Mouse (Mus musculus) spleen, adult 12 weeks (tissue): ENCODE measurements around the gene Kif19a.

Experiments
- DNase-seq: peaks from one replicate; pipeline ENCODE4 v3.0.0; 2022; ENCODE audit warnings: low spot score

The Kif19a gene

GRCm38 (mm10) chr11:114764820-114765818 lies at the start of gene Kif19a:
Gene Kif19a (plus strand): TSS chr11:114765388.
- no peak for DNase-seq

DNA sequence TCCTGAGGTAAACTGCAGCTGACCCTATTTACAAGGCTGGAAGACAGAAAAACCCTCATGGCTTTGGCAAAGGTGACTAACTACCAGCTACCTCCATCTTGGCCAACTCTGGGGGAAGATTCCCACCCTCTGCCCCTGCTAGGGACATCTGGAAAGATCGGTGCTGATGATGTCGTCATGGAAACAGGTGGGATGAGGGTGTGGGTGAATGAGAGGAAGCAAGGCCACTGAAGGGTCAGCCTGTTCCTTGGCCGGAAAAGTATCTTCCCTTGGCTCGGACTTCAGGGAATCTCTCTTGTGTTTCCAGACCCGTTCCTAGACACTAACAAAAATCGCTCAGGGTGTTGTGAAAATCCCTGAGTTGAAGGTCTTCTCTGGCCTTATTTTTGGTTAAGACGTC lies 49.7 kb upstream of the Kif19a start:
- no peak for DNase-seq

DNA sequence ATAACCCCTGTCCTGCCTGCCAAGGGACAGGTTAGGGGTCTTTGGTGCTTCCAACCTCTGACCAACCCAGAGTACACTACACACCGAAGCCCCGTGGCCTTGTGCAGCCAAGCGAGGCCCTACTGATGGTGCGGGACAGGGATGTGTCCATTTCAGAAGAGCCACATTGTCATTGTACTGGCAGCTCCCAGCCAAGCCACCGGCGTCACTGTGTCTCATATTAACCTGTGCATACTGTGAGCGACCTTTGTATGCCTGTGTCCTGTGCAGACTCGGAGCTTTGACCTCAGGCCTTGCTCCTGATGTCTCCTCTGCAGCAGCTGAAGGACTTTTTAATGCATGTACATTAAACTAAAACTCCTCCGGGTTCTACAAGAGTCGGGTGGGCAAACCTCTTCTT lies 44.7 kb upstream of the Kif19a start:
- DNase-seq, result no peak

- no peak for DNase-seq
Observed at GRCm38 (mm10) chr11:114722438-114722837, 42.8 kb upstream of the Kif19a start.

DNA sequence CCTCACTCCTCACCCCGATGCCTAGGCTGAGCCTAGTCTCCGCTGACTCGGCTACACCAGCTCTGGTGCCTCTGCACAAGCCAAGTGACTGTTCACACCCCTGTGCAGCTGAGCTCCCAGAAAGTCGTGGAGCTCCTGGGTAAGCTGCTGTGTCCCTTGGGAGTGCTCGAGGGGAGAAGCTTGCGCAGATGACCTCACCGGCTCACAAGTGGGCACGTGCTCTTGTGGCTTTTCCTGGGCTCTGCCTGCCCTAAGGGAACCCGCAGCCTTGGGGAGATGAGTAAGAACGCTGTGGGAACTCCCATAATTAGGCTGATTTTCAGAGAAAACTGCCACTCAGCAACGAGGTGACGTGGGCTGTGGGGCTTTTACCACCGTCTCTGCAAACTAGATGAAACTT lies 42.2 kb upstream of the Kif19a start:
- no peak for DNase-seq

DNA sequence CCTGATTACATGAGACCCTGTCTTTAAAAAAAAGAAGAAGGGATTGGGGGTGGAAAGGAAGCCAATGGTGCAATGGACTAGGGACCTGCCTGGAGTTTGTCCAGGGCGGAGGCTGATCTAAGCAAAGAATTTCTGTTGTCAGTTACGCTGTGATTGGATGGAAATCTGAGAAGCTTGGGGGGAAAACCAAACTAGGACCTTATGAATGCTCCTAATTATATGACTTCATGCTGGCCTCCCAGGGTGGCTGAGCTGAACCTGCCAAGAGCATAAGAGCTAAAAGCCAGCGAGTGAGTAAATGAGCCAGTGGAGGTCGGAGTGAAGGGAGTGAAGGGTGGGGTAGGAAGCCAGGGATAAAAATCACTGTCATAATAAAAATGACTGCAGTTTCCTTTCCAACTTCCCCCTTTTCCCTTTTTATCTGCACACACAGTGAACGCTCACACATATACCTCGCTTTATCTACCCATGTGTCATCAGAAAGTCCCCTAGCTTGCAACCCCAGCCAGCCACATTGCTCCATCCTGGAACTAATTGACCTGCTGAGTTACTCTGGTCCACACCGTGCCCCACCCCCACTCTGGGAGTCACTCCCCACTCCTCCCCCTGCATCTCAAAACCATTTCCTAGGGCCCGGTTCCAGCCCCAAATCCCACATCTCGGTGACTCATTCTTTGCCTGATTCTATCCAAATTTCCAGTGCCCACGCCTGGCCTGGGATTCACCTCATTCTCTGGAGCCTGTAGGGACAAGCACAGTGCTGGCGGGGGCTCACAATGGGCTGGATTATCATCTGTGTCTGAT lies 40.2 kb upstream of the Kif19a start:
- no peak for DNase-seq

- DNase-seq, result no peak
Observed at GRCm38 (mm10) chr11:114726965-114727825, 38.0 kb upstream of the Kif19a start, which contains the start of gene Dnaic2. Gene Dnaic2 (plus strand): TSS chr11:114727408.

GRCm38 (mm10) chr11:114727826-114728186 lies 37.4 kb upstream of the Kif19a start:
- DNase-seq, result no peak

DNA sequence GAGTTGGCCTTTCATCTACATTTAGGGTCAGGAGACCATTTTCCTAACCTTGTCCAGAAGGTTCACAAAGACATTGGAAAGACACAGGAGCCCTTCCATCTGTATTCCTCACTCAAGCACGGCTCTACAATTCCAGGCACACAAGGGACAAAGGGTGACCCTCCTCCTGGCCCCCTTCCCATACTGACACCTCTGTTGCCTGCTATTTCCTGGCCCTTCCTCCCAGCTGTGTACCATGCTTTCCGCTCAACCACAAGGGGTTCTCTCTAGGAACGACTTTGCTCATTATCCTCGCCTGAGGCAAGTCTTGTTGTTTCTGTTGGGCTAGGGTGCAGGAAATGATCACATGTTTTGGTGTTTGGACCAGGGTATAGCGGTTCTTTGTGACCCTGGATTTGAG lies 36.9 kb upstream of the Kif19a start:
- no peak for DNase-seq

- no peak for DNase-seq
Observed at GRCm38 (mm10) chr11:114729832-114730363, 35.3 kb upstream of the Kif19a start.

GRCm38 (mm10) chr11:114731711-114732110 lies 33.5 kb upstream of the Kif19a start:
- DNase-seq, result no peak

DNA sequence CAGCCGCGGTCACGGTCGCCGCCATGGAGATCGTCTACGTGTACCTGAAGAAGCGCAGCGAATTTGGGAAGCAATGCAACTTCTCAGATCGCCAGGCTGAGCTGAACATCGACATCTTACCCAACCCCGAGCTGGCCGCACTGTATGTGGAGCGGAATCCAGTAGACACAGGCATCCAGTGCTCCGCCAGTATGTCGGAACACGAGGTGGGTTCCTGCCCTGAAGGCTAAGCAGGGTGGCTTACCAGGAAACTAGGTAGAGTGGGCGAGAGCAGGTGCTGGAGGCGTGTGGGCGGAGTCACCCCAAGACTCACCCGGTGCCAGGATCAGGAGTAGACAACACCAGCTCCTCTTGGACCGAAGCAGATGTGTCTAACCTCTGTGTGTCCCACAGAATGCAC lies 32.3 kb upstream of the Kif19a start:
- DNase-seq, result no peak

DNA sequence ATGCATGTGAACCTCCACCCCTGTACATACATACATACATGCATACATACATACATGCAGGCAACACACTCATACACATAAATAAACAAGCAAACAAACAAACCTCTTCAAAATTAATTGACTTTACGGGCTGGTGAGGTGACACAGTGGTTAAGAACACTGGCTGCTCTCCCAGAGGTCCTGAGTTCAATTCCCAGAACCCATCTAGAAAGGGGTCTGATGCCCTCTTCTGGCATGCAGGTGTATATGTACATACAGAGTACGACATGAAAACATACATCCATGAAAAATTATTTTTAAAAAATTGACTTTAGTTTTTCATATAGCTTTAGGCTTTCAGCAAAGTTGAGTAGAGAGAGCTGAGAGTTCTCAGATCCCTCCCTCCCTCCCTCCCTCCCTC lies 29.1 kb upstream of the Kif19a start:
- DNase-seq, result no peak

DNA sequence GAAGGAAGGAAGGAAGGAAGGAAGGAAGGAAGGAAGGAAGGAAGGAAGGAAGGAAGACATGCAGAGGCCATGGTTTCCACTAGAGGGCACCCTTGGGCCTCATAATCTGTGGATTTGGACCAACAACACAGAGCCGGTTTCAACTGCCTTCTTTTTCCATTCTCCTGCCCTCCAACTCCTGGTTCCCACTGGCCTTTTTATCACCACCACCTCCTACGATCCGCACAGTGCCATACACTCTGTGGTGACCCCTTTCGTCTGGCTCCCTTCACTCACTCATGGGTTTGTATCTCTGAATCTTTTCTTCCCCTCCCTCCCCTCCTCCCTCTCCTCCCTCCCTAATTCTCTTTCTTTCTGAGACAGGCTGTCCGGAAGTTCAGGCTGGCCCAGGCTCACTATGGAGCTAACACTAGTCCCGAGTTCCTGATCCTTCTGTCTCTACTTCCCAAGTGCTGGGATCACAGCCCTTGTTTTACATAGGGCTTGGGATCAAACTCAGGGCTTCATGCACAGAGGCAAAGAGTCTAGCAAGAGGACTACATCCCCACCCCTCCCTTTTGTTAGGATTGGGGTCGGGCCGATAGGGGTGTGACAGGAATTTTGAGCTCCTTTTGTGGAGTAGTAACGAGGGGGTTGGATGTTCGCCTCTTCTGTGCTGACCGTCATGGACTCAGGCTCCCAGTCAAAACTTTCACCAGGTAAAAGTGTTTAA lies 28.1 kb upstream of the Kif19a start:
- peak; percentile 11 for DNase-seq

- DNase-seq, result no peak
Observed at GRCm38 (mm10) chr11:114740598-114740997, 24.6 kb upstream of the Kif19a start.

GRCm38 (mm10) chr11:114741451-114741850 lies 23.7 kb upstream of the Kif19a start:
- no peak for DNase-seq

DNA sequence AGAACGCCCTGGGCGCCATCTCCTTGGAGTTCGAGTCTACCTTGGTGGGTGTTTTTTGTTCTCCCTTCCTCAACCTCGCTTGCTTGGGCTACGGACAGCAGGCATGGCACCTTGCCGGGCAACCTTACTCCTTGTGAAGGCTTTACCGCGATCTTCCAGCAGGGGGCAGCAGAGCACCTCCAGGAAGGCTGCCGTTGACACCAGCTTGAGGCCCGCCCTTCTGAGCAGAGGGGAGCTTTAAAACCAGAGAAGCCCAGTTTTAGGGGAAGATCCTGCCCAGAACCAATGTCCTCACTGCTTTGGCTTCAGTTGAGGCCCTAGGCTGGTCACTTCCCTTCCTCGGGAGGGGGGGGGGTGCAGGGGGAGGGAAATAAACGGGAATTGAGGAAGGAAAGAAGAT lies 20.1 kb upstream of the Kif19a start:
- DNase-seq, result peak; percentile 69

DNA sequence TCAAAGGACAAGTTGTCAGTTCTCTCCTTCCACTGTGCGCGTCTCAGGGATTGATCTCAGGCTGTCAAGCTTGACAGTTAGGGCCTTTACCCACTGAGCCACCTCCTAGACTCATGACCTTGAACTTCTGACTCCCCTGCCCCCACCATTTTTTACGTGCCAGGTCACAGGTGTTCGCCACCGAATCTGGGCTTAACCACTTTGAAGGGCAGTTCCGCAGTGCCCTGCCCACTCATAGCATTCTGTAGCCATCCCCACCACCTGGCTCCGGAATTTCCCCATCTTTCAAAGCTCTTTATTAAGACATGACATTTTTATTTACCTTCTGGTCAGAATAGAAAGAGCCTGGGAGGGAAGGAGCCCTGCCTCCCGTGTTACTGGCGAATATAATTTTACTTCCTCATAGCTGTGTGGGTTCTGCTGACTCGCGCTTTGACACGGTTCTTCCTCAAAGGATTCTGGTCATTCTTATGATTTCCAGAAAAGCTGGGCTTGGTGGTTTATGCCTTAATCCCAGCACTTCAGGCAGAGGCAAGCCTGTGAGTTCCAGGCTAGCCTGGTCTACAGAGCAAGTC lies 17.5 kb upstream of the Kif19a start:
- DNase-seq, result no peak

- no peak for DNase-seq
Observed at GRCm38 (mm10) chr11:114769911-114770310, 4.7 kb downstream of the Kif19a start.

DNA sequence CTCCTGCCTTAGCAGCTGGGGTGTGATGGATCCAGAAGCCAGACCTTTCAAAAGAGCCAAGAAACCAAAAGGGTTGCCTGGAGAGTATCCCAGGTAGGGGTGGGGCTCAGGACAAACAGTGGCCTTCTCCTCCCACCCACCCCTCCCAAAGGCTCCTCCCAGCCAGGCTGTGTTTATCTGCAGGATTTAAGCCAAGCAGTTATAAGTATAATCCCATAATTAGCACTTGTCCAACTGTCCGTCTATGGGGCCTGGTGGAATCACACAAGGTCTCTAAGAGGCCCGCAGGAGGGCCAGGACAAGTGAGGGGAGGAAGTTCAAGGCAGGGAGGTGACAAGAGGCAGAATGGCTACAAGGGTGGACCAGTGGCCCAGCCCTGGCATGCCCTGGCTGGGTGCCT lies 6.7 kb downstream of the Kif19a start:
- no peak for DNase-seq

DNA sequence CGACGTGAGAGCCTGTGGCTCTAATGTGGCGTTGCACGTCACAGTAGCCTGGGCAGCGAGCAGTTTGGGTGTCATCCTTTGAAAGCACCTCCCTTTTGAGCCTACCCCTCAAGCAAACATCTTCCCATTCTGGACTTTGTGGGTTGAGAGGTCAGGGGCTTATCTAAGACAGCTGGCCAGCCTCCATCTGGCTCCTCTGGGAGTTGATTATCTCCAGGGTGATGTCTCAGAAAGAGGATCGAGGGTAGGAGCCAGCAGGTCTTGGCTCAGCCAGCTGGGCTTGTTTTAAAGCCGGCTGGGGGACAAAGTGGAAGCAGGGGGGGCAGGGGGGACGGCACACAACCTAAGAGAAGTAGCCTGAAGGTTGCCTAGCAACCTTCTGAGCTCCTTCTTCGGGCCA lies 14.9 kb downstream of the Kif19a start:
- no peak for DNase-seq
